Mouse (Mus musculus) CH12.LX (cell line): ENCODE measurements around the gene Asb18. TPM values are rescaled to one million over a fixed set of nuclear protein-coding genes. Genes with fewer than 3 reads are reported as not detected.

Source experiments
- DNase-seq: peaks from one replicate; pipeline ENCODE4 v3.0.0-alpha.2; 2013; ENCODE audit errors: extremely low read depth
- H3K27ac ChIP-seq: 2 replicates; pipeline ENCODE4 v1.5.1; 2012; ENCODE audit warnings: low read depth, mild to moderate bottlenecking, control low read depth, moderate library complexity; ENCODE audit not compliant: insufficient read depth
- H3K27me3 ChIP-seq: replicated peaks from 2 replicates; pipeline ENCODE3; 2012; ENCODE audit warnings: inconsistent platforms
- H3K36me3 ChIP-seq, 2 experiments: replicated peaks in 1 of 2; 2 replicates each; pipeline versions ENCODE3 to v1.6.1; 2012; ENCODE audit warnings: inconsistent platforms in 1 of 2, low read length in 1 of 2, mild to moderate bottlenecking in 1 of 2, mixed read lengths in 1 of 2, moderate library complexity in 1 of 2; ENCODE audit not compliant: control insufficient read depth in 1 of 2, insufficient read depth in 1 of 2
- H3K4me1 ChIP-seq, 2 experiments: 2 replicates each; pipeline ENCODE4 v1.6.1; 2012; ENCODE audit warnings: inconsistent platforms in 1 of 2, moderate library complexity in 1 of 2; ENCODE audit not compliant: insufficient read depth in 2 of 2, control insufficient read depth in 1 of 2
- H3K4me2 ChIP-seq: 2 replicates; pipeline ENCODE4 v1.6.1; 2012; ENCODE audit warnings: low read depth, mild to moderate bottlenecking, control low read depth; ENCODE audit not compliant: poor library complexity, insufficient read depth, severe bottlenecking
- H3K4me3 ChIP-seq, 3 experiments: fragments of 150-350 bp in 1 of 3; sonication (generic) in 1 of 3; replicated peaks in 1 of 3; 2 replicates each; pipeline versions ENCODE3 to v1.5.1; 2011 to 2012; ENCODE audit warnings: low read depth in 2 of 3, low read length in 2 of 3, mild to moderate bottlenecking in 2 of 3, moderate library complexity in 2 of 3, control low read depth in 1 of 3, improper control_type of control experiment in 1 of 3, inconsistent platforms in 1 of 3, mixed read lengths in 1 of 3; ENCODE audit not compliant: poor library complexity in 1 of 3
- H3K79me2 ChIP-seq: replicated peaks from 2 replicates; pipeline ENCODE4 v1.6.1; 2012; ENCODE audit warnings: mild to moderate bottlenecking, moderate library complexity; ENCODE audit not compliant: control insufficient read depth, poor library complexity, insufficient read depth, severe bottlenecking; ENCODE audit errors: extremely low read depth
- H3K9ac ChIP-seq: 2 replicates; pipeline ENCODE4 v1.6.1; 2012; ENCODE audit warnings: low read depth, mild to moderate bottlenecking, control low read depth, moderate library complexity; ENCODE audit not compliant: insufficient read depth
- H3K9me3 ChIP-seq: replicated peaks from 2 replicates; pipeline ENCODE3; 2012; ENCODE audit warnings: low read length, inconsistent platforms, mixed read lengths
- CHD2 ChIP-seq: IDR thresholded peaks from 2 replicates; pipeline ENCODE4 v1.6.1; 2011; ENCODE audit warnings: low read length, improper control_type of control experiment
- CTCF ChIP-seq, 2 experiments: IDR thresholded peaks in 1 of 2; conservative IDR thresholded peaks in 1 of 2; 2 replicates each; pipeline ENCODE4 v1.5.1; 2011 to 2012; ENCODE audit warnings: low read depth in 2 of 2, low read length in 2 of 2, improper control_type of control experiment in 1 of 2, inconsistent platforms in 1 of 2, mild to moderate bottlenecking in 1 of 2, moderate library complexity in 1 of 2
- ETS1 ChIP-seq: conservative IDR thresholded peaks from 2 replicates; pipeline ENCODE4 v1.6.1; 2012; ENCODE audit warnings: low read depth, mild to moderate bottlenecking, inconsistent platforms, low read length, improper control_type of control experiment, moderate library complexity
- HCFC1 ChIP-seq: IDR thresholded peaks from 2 replicates; pipeline ENCODE4 v1.6.1; 2012; ENCODE audit warnings: low read depth, mild to moderate bottlenecking, inconsistent platforms, low read length, improper control_type of control experiment
- IRF4 ChIP-seq: IDR thresholded peaks from 2 replicates; pipeline ENCODE4 v1.6.1; 2014; ENCODE audit warnings: low read depth, mild to moderate bottlenecking, inconsistent platforms, low read length, improper control_type of control experiment
- JUN ChIP-seq: IDR thresholded peaks from 2 replicates; pipeline ENCODE4 v1.6.1; 2011; ENCODE audit warnings: low read depth, mild to moderate bottlenecking, low read length, improper control_type of control experiment, moderate library complexity; ENCODE audit not compliant: insufficient read depth
- JUND ChIP-seq: conservative IDR thresholded peaks from 2 replicates; pipeline ENCODE4 v1.6.1; 2011; ENCODE audit warnings: low read depth, low read length, improper control_type of control experiment
- KAT2A ChIP-seq: IDR thresholded peaks from 2 replicates; pipeline ENCODE4 v1.6.1; 2012; ENCODE audit warnings: low read length, improper control_type of control experiment, inconsistent platforms; ENCODE audit not compliant: insufficient replicate concordance
- MAX ChIP-seq: IDR thresholded peaks from 2 replicates; pipeline ENCODE4 v1.6.1; 2011; ENCODE audit warnings: low read length, improper control_type of control experiment
- MEF2A ChIP-seq: IDR thresholded peaks from 2 replicates; pipeline ENCODE4 v1.6.1; 2014; ENCODE audit warnings: low read depth, mild to moderate bottlenecking, inconsistent platforms, low read length, improper control_type of control experiment, borderline replicate concordance
- MYC ChIP-seq: IDR thresholded peaks from 2 replicates; pipeline ENCODE4 v1.6.1; 2011; ENCODE audit warnings: low read depth, mild to moderate bottlenecking, improper control_type of control experiment, low read length
- NELFE ChIP-seq: IDR thresholded peaks from 2 replicates; pipeline ENCODE4 v1.6.1; 2011; ENCODE audit warnings: low read depth, low read length, improper control_type of control experiment
- NRF1 ChIP-seq: IDR thresholded peaks from 2 replicates; pipeline ENCODE4 v1.6.1; 2014; ENCODE audit warnings: low read depth, mild to moderate bottlenecking, inconsistent platforms, low read length, improper control_type of control experiment, moderate library complexity
- RCOR1 ChIP-seq: conservative IDR thresholded peaks from 2 replicates; pipeline ENCODE4 v1.6.1; 2012; ENCODE audit warnings: low read depth, mild to moderate bottlenecking, inconsistent platforms, low read length, improper control_type of control experiment
- TBP ChIP-seq: conservative IDR thresholded peaks from 2 replicates; pipeline ENCODE4 v1.6.1; 2011; ENCODE audit warnings: low read depth, low read length, improper control_type of control experiment
- ZC3H11A ChIP-seq: IDR thresholded peaks from 2 replicates; pipeline ENCODE4 v1.6.1; 2012; ENCODE audit warnings: low read depth, mild to moderate bottlenecking, inconsistent platforms, low read length, improper control_type of control experiment
- ZKSCAN1 ChIP-seq: IDR thresholded peaks from 2 replicates; pipeline ENCODE4 v1.6.1; 2012; ENCODE audit warnings: low read depth, inconsistent platforms, low read length, improper control_type of control experiment, borderline replicate concordance
- dilution Hi-C: fragments of 300-500 bp; cut with MboI; formaldehyde crosslinking; loops from 2 replicates; pipeline ENCODE4 v1.14.3; 2020; ENCODE audit warnings: low sequenced_read_pairs; ENCODE audit not compliant: extremely low pct_unique_long_range_greater_than_20kb, extremely low pct_ligation_motif_present
- in situ Hi-C: fragments of 300-500 bp; cut with MboI; formaldehyde crosslinking; loops from 3 replicates; pipeline ENCODE4 v1.14.3; 2019; ENCODE audit warnings: low sequenced_read_pairs, low pct_ligation_motif_present, low pct_unique_long_range_greater_than_20kb, mixed read lengths
- polyA plus RNA-seq: library from polyadenylated mRNA; unstranded; fragments of >175 nt; gene quantifications from 2 replicates; pipeline ENCODE4 v1.2.1, GENCODE M21; 2012; ENCODE audit warnings: low read depth; ENCODE audit not compliant: insufficient read length
- total RNA-seq, 2 experiments: library from RNA; depleted of rRNA; stranded (reverse); fragments of 300-350 nt in 1 of 2; fragments of >200 nt in 1 of 2; gene quantifications; 2 replicates each; pipeline ENCODE4 v1.2.3; 2012 to 2014

Asb18 gene
- total and polyA plus RNA-seq, 3 experiments = not detected

DNA sequence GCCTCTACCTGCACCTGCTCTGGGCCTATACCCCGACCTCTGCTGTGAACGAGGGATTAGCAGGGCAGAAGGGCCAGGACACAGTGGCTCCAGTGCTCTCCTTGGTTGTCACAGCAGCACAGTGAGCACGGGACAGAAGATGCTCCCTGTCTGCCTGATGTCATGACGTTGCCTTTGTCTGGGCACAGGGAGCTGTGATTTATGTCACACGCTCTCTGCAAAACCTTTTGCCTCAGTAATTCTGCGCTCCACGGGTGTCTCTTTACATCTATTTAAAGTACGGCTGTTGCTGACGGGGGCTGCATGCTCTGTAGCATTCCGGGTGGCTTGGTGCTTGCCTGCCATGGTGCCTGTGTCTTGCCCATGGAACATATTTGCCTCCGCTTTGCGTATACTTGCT lies 50.0 kb downstream of the Asb18 start:
- Histone ChIP-seq H3K4me3 (no peak overlapping the region), H3K9me3 (peaks cover 81% of the 10 kb centered on the region), H3K79me2 (no peaks in the 10 kb centered on the region), H3K36me3 (no peaks in the 10 kb centered on the region), H3K4me2 (no peak overlapping the region)
- dilution Hi-C loops = no loop called here
- no peak for DNase-seq
- no peak for TF ChIP-seq NRF1
- no peak for TF ChIP-seq JUND
- no peak for TF ChIP-seq JUN
- no peak for TF ChIP-seq KAT2A
- no peak for TF ChIP-seq ZC3H11A
- TF ChIP-seq CHD2 = no peak
- TF ChIP-seq ZKSCAN1 = no peak
- no peak for TF ChIP-seq MAX
- no peak for TF ChIP-seq NELFE
- TF ChIP-seq ETS1 = no peak
- no peak for TF ChIP-seq RCOR1
- no peak for TF ChIP-seq CTCF (conservative IDR thresholded peaks at IDR 0.05 in 1 of 2, IDR thresholded peaks at IDR 0.05 in 1 of 2; ENCODE audit: low read depth in 2 of 2, low read length in 2 of 2)
- no peak for TF ChIP-seq IRF4
- TF ChIP-seq TBP = no peak
- TF ChIP-seq, all 38 proteins: peak for 0
- Histone ChIP-seq H3K4me1 (no peaks in the 10 kb centered on the region), H3K27me3 (no peaks in the 10 kb centered on the region), H3K27ac (no peak overlapping the region), H3K9ac (no peak overlapping the region)
- in situ Hi-C loops = no loop called here

DNA sequence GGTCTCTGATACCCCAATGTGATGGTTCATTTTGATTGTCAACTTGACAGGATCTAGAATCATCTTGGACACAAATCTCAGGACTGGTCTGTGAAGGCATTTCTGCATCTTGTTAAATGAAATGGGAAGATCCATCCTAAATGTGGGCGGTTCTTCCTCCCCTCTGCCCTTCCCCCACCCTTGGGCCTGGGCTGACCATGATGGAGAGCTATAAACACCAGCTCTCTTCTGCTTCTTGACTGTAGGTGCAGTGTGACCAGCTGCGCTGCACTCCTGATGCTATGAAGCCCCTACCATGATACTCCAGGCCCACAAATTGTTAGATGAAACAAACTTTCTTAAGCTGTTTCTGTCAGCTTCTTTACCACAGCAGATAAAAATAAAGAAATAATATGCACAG lies 51.2 kb downstream of the Asb18 start:
- Histone ChIP-seq H3K9ac (no peak overlapping the region), H3K27me3 (no peaks in the 10 kb centered on the region)
- TF ChIP-seq MYC (no peak), ETS1 (no peak), HCFC1 (no peak), MEF2A (no peak)
- TF ChIP-seq, all 38 proteins: peak for 0
- H3K9me3 ChIP-seq = peaks cover 73% of the 10 kb centered on the region
- H3K27ac ChIP-seq = no peak overlapping the region
- no peaks in the 10 kb centered on the region for H3K36me3 ChIP-seq
- dilution Hi-C loops (no loop called here), in situ Hi-C loops (no loop called here)
- H3K4me2 ChIP-seq = no peak overlapping the region
- DNase-seq = no peak
- H3K79me2 ChIP-seq = no peaks in the 10 kb centered on the region
- H3K4me3 ChIP-seq = no peak overlapping the region
- H3K4me1 ChIP-seq = no peaks in the 10 kb centered on the region
